Mouse (Mus musculus) T-helper 2 cell (primary cell): ENCODE data around the gene Gm9733.
"Not testable (repeated sequence)": the region's sequence is repeated elsewhere in the genome, so short reads cannot be mapped to it uniquely, and the experiment has no call there.

Source experiments
- in situ Hi-C: fragments of 300-600 bp; cut with MboI, MseI; formaldehyde crosslinking; loops from one replicate; pipeline ENCODE4 v1.15.1; 2025; ENCODE audit warnings: high pct_unique_total_duplicates

Gm9733 gene

DNA sequence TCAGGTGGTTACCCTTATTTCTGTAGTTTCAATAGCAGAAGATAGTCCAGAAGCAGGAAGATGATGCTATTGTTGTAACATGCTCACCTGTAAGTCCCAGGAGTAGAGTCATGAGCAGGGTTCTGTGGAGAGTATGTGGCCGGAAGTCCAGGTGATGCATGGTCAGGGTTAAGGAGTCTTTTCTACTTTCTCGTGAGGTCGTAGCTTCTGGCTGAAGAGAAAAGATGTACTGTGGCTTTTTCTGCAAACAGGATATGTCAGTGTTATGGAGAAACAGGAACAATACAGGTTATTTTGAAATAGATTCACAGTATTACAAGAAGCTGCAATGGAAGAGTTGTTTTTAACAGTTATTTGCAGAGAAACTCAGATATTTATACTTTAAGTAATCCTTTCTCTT lies at the start of gene Gm9733:
Gm9733 (minus strand) TSS at position 240 of the 400 bp plus-strand sequence.
- in situ Hi-C loops: loop anchor here (5.0 kb wide), 1 partner anchor 275 kb away; no protein-coding TSS in a partner anchor

DNA sequence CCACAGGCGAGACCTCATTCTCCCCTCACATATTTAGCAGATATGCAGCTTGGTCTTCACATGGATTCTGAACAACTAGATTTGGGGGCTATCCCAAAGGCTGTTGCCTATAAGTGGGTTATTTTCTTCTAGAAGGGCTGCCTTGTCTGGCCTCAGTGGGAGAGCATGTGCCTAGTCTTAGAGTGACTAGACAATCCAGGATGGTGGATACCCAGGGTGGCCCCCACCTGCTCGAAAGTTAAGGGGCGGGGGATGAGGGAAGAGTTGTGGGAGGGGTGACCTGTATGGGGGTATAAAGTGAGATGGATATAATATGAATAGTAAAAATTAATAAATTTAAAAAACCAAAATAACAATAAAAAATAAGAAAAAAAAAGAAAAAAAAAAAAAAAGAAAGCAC lies 23.6 kb upstream of the Gm9733 start:
- in situ Hi-C loops: not testable (repeated sequence)

DNA sequence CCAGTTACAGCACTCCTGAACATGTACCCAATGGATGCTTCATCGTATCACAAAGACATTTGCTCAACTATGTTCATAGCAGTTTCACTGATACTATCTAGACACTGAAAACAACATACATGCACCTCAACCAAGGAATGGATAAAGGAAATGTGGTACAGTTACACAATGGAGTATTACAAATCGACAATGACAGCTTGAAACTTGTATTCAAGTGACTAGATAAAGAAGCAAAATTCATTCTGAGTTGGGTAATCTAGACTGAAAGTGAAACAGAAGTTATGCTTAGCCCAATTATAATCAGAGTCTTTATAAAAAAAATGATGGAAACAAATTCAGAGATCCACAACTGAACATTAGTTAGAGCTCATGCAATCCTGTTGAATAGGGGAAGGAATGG lies 18.2 kb upstream of the Gm9733 start:
- in situ Hi-C loops: not testable (repeated sequence)

DNA sequence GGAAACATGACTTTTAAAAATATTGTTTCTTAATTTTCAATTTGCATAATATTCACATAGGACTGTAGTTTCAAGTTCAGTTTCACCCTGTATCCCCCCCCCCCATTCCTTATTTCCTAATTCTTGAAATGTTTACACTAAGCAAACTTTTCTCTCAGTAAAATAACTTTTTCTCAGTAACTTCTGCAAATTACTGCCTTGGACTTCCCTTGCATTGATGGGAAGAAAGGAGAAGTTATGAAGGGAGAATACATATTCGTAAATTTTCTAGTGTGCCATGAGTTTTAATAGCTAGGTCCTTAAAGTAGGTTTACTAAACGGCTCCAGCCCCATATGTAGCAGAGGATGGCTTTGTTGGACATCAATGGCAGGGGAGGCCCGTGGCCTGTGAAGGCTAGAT lies 13.5 kb upstream of the Gm9733 start:
- in situ Hi-C loops: not testable (repeated sequence)

DNA sequence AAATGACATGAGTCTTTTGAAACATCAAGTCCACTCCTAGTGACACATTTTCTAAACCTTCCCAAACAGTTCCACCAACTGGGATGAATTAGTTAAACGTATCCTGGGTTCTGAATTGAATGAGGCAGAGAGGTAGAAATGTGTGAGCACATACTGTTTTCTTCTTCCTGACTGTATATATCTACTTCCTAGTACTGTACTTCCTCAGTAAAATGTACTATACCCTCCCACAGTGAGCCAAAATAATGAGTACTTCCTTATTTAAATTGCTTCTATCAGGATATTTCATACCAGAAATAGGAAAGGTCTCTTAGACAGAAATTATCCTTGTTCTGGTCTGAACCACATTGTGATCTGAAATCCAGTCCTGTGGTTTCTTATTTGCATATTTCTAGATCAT lies 8.2 kb upstream of the Gm9733 start:
- in situ Hi-C loops: no loop called here

DNA sequence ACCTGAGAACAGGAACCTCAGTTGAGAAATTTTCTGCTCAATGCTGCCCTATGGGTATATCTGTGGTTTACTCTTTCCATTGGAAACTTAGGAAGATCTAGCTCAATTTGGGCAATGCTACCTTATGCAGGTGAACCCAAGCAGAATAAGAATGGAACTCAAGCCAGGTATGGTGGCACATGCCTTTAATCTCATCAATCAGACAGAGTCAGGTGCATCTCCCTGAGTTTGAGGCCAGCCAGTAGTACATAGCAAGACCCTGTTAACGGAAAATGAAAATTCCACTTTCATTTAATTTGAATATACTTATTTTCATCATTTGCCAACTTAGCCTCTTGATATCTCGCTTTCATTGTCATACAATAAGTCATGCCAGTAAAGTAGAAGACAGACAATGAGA lies 2.1 kb upstream of the Gm9733 start:
- in situ Hi-C loops: loop anchor here (5.0 kb wide), 1 partner anchor 273 kb away; no protein-coding TSS in a partner anchor

DNA sequence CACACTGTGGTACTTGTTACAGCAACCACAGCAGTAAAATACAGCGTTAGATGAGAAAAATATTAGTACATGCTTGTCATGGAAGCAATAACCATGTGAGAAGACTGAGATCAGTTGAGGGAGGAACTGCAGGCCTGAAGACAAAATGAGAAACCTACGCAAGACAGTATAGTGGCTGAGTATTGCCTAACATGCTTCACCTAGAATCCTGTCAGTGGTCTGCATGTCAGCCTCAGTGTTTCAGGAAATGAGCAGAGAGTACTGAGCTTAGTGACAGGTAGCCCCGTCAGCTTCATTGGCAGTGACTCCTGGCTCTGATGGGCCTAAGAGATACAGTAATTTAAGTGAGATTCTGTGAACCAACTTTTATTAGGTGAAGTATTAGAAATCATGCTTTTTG lies 557 bp downstream of the Gm9733 start:
- in situ Hi-C loops: loop anchor here (5.0 kb wide), 1 partner anchor 276 kb away; no protein-coding TSS in a partner anchor

DNA sequence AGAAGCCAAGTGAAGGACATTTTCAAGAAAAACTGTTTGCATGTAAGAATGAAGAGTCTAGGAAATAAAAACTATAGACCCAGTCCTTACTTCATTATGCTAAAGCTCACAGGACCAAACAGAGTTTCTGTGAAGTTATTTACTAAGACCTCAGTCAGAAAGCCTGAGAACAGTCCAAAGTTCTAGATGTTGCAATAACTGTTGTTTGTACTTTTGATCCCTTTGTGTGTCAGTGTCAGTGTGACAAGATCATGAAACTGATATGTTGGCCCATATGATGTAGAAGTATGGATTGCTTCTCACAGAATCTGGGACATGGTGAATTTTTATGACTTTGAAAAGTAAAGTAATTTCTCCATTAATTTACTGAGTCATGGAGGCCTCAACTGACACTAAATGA lies 2.6 kb downstream of the Gm9733 start:
- in situ Hi-C loops: no loop called here

DNA sequence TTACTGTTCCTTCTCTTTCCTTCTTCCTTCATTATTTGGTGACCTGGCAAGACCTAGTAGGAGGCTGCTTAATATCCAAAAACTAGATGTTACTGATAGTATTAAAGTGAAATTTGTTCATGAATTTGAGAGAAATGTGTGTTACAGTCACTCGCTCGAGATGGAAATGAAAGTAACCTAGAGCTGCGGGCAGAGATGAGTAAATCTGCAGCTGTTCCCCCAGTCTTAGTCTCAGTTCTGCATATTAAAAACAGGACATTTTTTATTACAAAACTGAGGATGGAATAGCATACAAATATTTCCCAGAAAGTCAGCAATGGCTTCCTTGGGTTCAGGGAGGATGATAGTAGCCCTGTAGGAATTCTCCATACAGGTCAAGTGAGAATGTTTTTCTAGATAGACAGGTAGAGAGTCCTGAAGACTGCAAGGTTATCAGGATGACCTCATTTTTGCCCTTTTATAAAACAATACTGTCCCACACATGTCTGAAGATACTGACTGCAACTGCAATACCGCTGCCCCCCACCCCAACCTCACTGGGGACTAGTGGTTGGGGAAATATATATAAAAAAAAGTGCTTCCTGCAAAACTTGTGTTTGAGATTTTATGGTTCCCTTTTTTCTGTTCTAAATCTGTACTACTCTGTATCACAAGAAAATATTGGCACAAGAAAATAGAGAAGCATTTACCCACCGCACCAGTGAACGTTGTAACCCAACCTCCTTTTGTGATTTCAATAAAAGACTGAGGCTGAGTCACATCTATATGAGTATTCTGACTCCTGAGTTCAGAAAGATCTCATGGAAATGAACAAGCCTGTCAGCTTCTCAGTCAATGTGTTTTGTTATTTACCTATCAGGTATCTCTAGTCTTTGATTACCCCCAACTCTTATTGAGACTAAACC lies 47.4 kb downstream of the Gm9733 start:
- in situ Hi-C loops: no loop called here

DNA sequence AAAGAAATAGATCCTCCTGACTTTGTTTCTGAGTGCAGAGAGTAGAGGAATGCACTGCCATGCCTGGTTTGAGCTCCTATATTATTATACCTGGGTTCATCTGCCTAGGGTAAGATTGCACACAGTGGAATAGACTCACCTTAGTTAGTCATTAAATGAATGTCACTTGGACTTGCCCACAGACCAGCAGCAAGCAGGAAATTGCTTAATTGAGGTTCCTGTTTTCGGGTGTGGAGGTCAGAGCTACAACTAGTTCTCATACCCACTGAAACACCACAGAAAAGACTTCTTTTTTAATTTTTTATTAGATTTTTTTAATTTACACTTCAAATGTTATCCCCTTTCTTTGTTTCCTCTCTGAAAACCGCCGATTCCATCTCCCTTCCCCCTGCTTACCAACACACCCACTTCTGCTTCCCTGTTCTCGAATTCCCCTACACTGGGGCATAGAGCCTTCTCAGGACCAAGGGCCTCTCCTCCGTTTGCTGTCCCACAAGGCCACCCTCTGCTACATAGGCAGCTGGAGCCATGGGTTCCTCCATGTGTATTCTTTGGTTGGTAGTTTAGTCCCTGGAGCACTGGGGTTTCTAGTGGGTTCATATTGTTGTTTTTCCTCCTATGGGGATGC lies 56.1 kb downstream of the Gm9733 start:
- in situ Hi-C loops: no loop called here

DNA sequence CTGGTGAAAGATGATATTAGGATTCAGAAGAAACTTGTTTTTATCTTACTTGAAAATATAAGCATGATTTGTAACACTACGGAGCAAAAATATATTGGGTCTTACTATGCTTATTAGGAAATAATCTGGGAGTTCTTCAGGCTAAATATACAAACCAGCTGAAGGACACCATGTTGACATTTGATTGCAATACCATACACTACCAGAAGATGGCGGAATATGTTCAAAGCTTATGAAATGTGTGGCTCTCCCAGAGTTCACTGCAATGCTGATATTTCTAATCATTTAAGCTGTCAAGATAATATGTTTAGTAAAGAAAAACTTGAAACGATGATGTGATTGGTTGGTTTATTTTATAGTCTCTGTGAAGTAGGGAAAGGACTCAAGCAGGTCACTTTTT lies 67.7 kb downstream of the Gm9733 start:
- in situ Hi-C loops: no loop called here

DNA sequence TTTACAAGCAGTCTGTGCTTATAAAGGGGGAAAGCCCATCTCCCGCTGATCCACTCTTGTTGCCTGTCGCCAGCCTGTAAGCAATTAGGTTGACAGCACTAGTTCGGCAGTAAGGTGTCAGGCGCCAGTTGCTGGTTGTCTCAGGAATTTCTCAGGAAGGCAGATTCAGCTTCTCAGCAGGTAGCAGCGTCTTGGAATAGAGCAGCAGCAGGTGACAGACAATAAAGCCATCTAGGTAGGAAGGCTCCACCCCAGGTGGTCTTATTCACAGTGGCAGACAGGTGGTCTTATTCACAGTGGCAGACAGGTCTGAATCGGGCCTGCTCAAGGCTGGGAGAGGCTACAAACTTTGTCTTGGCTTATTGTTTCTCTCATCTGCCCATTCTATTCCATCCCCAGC lies 76.4 kb downstream of the Gm9733 start:
- in situ Hi-C loops: no loop called here
